Mouse (Mus musculus) gastrocnemius, postnatal 14 days (tissue): ENCODE measurements at regions not wholly inside any gene's neighbourhood (a gene's known extent, or its start where the extent isn't known, plus 50 kb on each side); places are given as distances from the start of the nearest gene placed in this dataset.

Experiments
- DNase-seq: peaks from one replicate; pipeline ENCODE4 v3.0.0; 2021; ENCODE audit warnings: mixed read lengths
- intact Hi-C: fragments of 180-260 bp; cut with DNase I; formaldehyde crosslinking; loops from one replicate; pipeline ENCODE4 v1.15.1; 2025; ENCODE audit warnings: low total_unique reads

DNA sequence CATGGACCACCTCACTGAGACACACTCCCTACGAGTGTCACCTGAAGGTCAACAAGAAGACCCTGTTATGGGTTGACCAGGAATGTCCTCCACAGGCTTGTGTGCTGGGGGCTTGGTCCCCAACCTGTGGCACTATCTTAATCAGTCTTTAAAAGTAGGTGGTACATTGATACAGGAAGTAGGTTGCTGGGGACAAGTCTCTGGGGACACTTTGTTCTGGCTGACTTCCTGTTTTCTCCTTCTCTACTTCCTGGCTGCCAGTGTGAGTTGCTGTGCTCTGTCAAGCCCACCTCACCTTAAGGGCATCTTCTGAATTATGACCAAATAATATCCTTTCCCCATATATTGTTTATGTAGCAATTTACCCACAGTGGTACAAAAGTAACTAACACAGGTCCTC, 96.1 kb downstream of the Cct6b start:
- DNase-seq = no peak
- intact Hi-C loops = no loop called here

DNA sequence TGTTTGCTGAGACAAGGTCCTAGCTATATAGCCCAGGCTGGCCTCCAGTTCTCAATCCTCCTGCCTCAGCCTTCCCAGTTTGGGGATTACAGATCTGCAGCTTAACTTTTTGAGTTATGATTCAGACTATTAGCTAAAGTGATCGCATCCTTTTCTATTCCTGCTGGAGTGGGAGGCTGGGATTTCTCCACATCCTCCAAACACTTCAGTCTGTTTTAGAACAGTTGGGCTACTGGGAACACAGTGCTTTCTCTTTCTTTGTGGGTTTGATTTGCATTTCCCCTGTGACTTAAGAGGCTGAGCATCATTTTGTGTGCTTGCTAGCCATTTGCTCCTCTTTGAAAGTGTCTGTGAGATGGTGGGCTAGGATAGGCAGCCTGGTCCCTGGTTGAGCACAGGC, 100.0 kb downstream of the Cct6b start:
- intact Hi-C loops = no loop called here
- no peak for DNase-seq

DNA sequence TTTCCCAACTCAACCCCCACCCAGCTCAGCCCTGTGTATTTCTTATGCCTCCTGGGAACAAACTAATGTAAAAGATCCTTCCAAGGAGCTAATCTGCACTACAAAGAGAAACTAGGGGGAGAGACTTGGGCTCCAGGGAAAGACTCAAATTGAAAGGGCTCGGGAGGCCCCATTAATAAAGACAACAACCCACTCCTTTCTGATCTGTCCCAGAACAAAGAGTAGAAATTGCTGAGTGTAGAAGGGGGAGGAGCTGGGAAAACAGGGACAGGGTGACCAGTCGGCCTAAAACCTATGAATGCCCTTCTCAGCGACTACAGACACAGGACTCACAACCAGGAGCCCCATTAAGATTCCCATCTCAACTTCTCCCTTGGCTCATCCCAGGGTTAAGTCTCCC, 102.0 kb downstream of the Cct6b start:
- no peak for DNase-seq
- intact Hi-C loops = no loop called here

DNA sequence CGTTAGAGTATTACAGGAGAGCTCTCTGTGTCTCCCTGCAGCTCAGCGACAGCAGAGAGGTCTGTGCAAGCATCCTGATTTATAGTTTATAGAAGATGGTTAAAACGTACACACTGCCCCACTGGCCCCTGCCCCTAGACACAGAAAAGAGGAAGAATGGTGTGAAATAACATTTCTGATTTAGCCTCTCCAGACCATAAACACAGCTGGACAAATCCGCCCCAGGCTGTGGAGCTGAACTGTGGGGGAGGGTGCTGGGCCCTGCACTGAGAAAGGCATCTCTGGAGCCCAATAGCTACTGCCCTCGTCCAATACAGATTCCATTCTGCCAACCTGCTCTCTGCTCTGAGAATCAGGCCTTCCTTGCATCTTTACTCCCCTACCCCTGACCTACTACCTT, 112.4 kb downstream of the Cct6b start:
- intact Hi-C loops = no loop called here

DNA sequence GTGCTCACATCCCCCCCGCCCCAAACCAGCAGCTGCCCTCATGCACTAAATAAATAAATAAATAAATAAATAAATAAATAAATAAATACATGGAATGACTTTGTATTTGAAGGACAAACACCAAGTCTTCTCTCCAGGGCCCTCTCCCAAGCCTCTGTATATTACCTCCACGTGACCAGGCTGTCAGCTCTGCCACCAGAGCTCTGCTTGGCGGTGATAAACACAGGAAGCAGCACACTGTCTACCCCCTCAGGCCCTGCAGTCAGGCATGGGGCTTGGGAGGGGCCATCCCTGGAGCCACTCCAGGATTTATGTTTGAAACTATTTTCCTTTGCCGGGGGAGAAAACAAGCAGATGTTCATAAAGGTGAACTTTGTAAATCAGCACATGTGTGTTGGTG, 125.6 kb downstream of the Cct6b start:
- intact Hi-C loops = no loop called here
- no peak for DNase-seq

More for the DNA sequence above, 112.4 kb downstream of the Cct6b start:
- DNase-seq = no peak

DNA sequence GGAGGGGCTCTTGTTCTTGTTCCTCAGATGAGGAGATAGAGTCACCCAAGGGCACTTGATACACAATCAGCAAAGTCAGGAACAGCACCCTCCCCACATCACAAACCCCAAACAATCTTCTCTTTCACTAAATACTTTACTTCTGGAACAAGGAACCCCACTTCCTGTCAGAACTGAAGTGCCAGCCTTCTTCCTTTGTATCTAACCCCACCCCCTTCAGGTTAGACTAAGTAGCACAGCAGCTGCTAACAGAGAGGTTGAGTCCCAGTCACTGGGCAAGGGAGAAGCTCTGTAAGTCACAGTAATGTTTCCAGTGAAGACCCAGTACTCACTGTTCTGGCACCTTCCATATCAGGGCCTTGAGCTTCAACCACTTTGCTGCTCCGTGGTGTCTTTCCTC, 131.9 kb downstream of the Cct6b start:
- intact Hi-C loops = no loop called here

DNA sequence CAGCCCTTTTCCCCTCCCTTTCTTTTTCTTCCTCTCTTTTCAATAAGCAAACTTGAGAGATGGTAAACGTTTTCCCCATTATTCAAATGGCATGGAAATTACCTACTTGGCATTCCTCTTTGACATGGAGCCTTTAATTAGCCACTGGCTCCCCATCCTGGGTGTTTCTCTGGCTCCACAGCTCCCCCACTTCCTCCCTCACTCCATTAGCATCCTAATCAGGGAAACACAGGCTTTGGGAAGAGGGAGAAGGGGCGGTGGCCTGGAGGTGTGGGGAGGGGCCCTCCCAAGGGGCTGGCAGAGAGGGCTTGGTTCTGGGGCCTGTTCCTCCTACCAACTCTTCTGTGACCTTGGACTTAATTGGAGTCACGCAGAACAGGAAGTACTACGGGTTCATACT, 132.7 kb downstream of the Cct6b start:
- intact Hi-C loops = no loop called here
- DNase-seq = no peak

More for the DNA sequence above, 131.9 kb downstream of the Cct6b start:
- DNase-seq = no peak

DNA sequence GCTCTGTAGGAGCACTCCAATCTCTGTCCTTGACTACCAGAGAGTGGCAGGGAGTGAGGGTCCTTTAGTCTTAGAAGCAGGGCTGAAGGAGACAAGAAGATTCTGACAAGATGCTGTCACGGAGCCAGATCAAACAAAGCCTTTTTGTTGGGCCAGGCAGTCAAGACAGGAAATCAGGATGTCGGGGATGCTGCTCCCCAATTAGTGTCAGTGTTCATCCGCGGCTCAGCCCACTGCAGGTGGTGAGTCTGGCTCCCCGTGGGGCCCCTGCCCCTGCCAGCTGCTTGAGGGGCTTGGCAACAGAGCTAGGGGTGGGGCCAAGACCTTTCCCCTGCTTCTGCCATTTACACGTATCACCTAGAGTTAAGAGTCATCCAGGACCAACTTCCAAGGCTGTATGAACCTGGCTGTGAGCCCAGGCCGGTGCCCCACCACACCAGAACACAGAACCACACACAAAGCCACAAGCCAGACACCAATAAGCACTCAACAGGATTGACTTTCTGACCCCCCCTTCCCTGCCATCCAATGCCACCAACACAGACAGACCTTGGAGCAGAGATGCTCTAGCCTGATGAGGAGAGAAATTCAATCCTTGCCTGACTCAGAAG, 137.5 kb downstream of the Cct6b start:
- DNase-seq = no peak
- intact Hi-C loops = no loop called here

DNA sequence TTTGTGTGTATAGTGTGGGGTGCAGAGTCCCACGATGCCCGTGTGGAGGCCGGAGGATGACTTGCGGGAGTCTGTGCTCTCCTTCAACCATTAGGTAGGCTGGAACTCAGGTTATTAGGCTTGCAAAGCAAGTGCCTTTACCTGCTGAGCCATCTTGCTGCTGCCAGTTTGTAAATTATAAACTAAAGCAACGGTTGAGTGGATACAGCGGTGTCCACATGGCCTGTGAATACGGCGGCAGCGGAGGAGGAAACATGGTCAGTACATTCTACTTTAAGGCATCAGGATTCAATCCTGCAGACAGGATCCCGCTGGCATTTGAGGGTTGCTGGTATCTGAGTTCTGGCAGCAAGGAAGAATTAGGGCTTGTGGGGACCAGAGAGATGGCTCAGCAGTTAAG, 143.1 kb downstream of the Cct6b start:
- intact Hi-C loops = no loop called here

DNA sequence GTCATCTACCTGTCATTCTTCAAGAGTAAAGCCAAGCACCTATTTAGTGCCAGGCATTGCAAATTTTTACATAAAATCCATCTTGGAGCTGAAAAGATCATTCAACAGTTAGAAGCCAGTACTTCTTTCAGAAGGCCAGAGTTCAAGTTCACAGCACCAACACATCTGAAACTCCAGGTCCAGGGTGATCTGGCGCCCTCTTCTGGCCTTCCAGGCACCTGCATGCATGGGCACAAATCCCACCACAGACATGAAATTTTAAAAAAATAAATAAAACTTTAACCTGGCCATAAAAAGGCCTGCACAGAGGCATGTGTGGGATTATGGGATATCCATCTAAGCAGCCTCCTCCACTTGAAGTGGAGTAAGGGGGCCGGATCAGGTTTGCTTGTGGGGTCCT, 144.7 kb downstream of the Cct6b start:
- DNase-seq = no peak
- intact Hi-C loops = loop anchor here (10.0 kb wide), 1 partner anchor 385 kb away; no protein-coding TSS in a partner anchor

More for the DNA sequence above, 143.1 kb downstream of the Cct6b start:
- DNase-seq = no peak

DNA sequence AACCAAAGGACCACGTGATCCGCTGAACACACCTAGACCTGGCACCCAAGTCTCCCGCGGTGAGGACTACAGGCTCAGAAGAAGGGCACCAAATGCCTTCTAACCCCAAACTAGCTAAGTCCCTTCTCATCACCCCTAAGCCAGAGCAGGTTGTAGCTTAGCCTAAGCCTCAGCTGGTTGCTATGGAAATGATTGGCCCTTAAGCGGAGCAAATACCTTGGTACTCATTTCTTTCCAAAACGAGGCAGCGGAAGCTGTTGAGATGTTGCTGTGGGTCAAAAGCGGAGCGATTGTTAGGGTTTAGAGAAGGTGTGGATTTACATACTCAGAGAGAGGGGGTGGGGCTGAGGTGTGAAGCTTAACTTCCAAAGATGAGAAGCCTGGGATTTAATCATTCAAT, 145.7 kb downstream of the Cct6b start:
- intact Hi-C loops = loop anchor here (10.0 kb wide), 1 partner anchor 384 kb away; no protein-coding TSS in a partner anchor
- no peak for DNase-seq

DNA sequence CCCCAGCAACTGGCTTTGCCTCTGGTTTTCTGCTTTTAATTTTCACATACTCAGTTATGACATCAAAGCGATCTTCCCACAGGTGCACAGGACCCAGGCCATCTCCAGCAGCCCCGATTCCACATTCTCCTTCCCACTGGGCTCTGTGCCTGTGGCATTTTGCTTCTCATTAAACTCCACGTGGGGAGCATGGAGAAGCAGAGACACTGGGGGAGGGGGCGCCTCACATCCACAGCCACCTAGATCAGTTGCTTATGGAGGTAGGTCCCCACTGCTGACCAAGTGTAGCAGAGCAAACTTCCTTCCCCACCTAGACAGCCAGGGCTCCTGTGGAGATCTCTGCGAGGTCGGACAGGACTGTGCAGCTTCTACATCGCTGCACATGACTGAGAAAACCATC, 147.3 kb downstream of the Cct6b start:
- intact Hi-C loops = loop anchor here (10.0 kb wide), 1 partner anchor 382 kb away; no protein-coding TSS in a partner anchor
- no peak for DNase-seq

DNA sequence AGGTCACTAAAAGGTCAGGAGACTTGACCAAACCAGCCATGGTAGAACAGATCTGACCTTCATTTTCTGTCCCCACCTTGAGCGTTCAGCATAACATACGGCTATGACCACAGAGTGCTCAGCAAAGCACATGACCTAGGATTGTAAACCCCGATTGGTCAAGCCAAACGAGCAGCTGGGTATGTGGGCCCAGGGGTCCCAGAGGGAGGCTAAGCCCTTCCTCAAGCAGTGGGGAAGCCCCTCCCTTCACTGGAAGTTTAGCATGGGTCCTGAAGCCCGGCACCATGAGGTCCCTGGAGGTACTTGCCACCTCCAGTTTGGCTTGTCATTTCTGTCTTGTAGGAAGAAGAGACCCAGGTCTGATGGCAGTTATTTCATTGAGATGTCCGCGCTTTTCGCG, 149.8 kb downstream of the Cct6b start:
- no peak for DNase-seq
- intact Hi-C loops = loop anchor here (5.0 to 10.0 kb wide), 2 partner anchors 278 to 380 kb away; partner anchors contain the start of genes Fndc8 and Rad51d

DNA sequence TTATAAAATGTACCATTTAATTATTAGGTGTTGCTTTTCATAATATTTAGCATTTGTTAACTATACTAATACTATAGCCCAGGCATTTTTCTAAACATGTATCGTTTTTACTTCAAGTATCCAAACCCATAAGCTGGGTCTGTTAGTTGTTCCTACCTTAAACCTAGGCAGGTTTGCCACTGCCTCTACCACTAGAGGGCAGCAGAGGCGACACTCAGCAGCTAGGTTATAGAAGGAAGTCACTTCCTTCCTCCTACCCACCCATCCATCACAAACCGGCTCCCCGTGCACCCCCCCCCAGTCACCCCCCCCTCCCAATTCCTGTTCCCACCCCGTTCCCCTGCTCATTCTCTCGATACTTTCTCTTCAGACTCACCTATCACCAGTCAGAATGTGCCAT, 150.6 kb downstream of the Cct6b start:
- intact Hi-C loops = loop anchor here (5.0 to 10.0 kb wide), 2 partner anchors 279 to 379 kb away; partner anchors contain the start of genes Fndc8 and Rad51d
- DNase-seq = peak; percentile 46

DNA sequence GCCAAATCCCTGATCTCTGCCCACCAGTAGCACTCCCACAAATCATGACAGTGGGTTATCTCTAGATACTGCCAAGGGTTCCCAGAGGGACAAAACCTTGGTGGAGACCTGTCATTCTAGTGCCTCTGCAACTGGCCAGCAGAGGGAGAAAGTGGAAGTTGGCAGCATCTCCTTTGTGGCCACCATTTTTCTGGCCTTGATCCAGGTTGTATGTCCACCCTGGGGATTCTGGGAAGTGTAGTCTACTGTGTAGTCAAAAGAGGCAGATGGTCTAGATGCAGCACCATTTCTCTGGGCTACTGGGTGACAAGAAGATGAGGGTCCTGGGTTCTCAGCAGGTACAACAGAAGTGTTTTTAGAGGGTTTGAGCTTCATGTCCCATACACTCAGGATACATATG, 152.1 kb downstream of the Cct6b start:
- intact Hi-C loops = loop anchor here (5.0 to 10.0 kb wide), 2 partner anchors 280 to 377 kb away; partner anchors contain the start of genes Fndc8 and Rad51d
- DNase-seq = peak; percentile 9

DNA sequence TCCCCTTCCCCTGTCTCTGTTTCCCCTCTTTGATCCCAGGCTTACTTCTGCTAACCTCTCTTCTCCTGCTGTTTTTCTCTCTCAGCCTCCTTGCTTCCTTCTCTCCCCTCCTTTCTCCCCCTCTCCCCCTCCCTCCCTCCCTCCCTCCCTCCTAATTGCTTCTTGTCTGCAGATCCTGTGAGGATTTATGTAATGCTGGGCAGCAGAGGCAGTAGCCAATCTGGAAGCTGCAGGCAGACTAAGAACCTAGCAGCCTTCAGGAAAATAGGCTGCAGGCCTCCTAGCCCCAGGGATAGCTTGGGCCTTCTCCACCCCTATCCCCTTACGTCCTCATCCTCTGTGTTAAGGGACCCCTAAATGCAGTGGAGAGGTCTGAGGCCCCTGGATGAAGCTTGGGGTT, 155.2 kb downstream of the Cct6b start:
- intact Hi-C loops = no loop called here
- DNase-seq = no peak

DNA sequence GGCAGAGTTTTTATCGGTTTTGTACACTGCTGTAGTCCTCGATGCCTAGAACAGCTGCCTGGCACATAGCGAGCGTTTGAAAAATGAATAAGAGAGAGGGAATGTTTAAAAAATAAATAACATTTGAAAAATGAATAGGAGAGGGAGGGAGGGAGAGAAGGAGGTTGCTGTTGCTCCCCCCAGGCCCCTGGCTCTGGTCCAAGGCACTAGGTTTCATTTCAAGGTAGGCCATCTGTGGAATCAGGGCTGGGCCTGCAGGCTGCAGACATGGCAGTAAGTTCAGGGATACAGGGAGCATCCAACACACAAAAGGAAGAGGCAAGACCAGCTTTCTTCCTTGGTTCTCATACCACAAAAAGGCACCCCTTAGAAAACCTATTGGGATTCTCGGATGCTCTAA, 156.5 kb downstream of the Cct6b start:
- intact Hi-C loops = no loop called here
- DNase-seq = no peak

DNA sequence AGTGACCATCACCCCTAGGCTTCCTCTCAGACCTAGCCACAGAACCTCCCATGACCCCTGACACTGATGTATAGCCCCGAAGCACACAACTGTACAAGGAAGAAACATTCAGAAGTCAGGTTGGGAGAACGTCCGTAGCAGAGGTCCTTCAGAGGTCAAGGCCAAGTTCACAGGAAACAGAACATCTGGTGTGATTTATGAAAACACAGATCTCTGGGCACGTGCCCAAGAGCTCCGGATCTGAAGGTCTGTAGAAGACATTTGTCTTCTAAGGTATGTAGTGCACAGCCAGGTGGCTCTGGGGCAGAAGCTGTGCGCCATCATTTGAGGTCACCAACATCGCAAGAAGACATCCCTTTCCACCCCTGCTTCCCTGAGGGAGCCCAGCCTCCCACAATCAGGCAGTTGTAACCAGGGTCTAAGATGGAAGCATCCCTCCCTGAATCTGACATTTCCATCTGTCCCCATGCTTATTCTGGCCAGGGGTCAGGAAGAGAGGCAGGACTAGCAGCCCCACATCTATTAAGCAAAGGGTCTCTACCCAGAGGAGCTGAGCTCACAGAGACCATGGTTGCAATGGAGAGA, 159.8 kb downstream of the Cct6b start:
- intact Hi-C loops = no loop called here
- DNase-seq = no peak

DNA sequence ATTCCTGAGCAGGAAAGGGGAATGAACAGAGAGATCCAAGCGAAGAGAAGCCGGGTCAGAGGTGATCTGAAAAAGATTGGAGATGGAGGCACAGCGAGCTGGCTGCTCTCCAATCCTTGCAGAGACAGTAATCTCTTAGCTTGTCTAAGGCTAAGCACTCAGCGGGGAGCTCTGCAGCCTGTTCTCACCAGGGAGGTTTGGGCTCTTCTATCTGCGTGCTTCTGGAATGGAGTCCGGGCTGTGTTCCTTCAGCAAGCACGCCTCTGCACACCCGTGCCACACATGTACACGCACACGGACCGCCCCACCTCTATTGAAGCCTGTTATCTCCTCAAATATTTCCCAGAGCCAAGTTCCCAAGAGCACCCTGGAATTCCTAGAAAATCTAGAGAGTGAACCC, 161.3 kb downstream of the Cct6b start:
- intact Hi-C loops = no loop called here
- no peak for DNase-seq

DNA sequence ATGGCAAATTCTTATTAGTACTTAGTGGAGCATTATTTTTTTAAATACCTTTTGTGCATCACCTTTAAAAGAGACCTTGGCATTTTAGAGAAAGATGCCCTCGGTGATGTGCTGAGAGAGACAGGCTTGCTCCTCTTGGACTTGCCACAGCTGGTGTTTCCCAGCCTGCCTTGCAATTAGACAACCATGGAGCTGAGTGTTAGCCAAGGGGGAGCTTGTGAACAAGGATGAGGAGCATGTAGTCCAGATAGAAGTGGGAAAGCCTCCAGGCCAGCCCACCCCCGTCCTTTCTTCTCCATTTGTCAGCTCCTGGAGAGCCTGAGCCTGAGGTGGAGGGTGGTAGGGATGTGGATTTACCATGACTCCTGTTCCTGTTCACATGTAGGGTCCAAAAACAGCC, 161.9 kb downstream of the Cct6b start:
- DNase-seq = no peak
- intact Hi-C loops = no loop called here

DNA sequence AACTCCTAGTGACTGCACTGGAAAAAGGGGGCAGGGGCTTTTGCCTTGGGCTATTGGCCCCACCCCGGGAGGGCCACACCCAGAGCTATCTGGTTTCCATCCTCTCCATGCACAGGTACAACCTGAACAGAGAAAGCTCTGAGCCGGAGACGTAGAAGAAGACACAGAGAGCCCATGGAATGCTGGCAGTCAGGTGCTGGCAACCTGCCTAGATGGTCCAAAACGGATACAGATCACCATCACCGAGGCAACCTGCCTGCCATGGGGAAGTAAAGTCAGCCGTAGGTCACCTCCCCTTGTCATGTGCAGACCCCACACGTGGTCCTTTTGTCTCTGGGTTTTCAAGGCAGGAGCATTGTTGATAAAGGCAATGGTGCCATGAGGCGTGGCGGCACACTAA, 164.0 kb downstream of the Cct6b start:
- DNase-seq = no peak
- intact Hi-C loops = no loop called here
